Mouse (Mus musculus) intestine, embryonic 16.5 days (tissue): ENCODE results near the gene Myo1g. TPM values are rescaled to one million over a fixed set of nuclear protein-coding genes. Genes with fewer than 3 reads are reported as not detected.
"Not testable (repeated sequence)": the region's sequence is repeated elsewhere in the genome, so short reads cannot be mapped to it uniquely, and the experiment has no call there.

Source experiments
- ATAC-seq: fragments of 200-750 bp; cut with Nextera tagmentation; 2 replicates; pipeline ENCODE4 v1.8.0; 2017; ENCODE audit warnings: moderate TSS enrichment, moderate library complexity
- H3K27ac ChIP-seq: fragments of 300-500 bp; sonication (generic); 2 replicates; pipeline ENCODE4 v1.5.1; 2014; ENCODE audit warnings: mild to moderate bottlenecking, low read length
- H3K27me3 ChIP-seq: fragments of 300-500 bp; sonication (generic); replicated peaks from 2 replicates; pipeline ENCODE4 v1.6.1; 2014; ENCODE audit warnings: low read length, control low read depth, mixed read lengths; ENCODE audit not compliant: control insufficient read depth, insufficient read depth
- H3K36me3 ChIP-seq: fragments of 300-500 bp; sonication (generic); 2 replicates; pipeline ENCODE4 v1.6.1; 2014; ENCODE audit warnings: low read length, control low read depth; ENCODE audit not compliant: control insufficient read depth, insufficient read depth
- H3K4me1 ChIP-seq: fragments of 300-500 bp; sonication (generic); 2 replicates; pipeline ENCODE4 v1.6.1; 2014; ENCODE audit warnings: low read length, control low read depth, mixed read lengths; ENCODE audit not compliant: control insufficient read depth, insufficient read depth
- H3K4me2 ChIP-seq: fragments of 300-500 bp; sonication (generic); 2 replicates; pipeline ENCODE4 v1.6.1; 2014; ENCODE audit warnings: low read depth, low read length, control low read depth
- H3K4me3 ChIP-seq: fragments of 300-500 bp; sonication (generic); 2 replicates; pipeline ENCODE4 v1.5.1; 2014; ENCODE audit warnings: mild to moderate bottlenecking, low read length
- H3K9ac ChIP-seq: fragments of 300-500 bp; sonication (generic); 2 replicates; pipeline ENCODE4 v1.6.1; 2014; ENCODE audit warnings: low read depth, low read length
- H3K9me3 ChIP-seq: fragments of 300-500 bp; sonication (generic); 2 replicates; pipeline ENCODE4 v1.6.1; 2016; ENCODE audit warnings: low read length, control low read depth; ENCODE audit not compliant: control insufficient read depth
- WGBS: fragments of 180-500 bp; shearing (Covaris S2); extraction: QIAGEN DNeasy Blood & Tissue Kit; methylation state at CpG from one replicate; pipeline ENCODE4 v1.1.7; 2014; 5-methylcytosine and 5-hydroxymethylcytosine counted together
- polyA plus RNA-seq: library from polyadenylated mRNA; unstranded; fragments of >200 nt; fragmentation: Nextera tagmentation; extraction: Ambion mirVana; gene quantifications from 2 replicates; pipeline ENCODE4 v1.2.1, GENCODE M21; 2015

Gene Myo1g
- polyA plus RNA-seq, 1 experiment from 2014 or later: 2.3 TPM

DNA sequence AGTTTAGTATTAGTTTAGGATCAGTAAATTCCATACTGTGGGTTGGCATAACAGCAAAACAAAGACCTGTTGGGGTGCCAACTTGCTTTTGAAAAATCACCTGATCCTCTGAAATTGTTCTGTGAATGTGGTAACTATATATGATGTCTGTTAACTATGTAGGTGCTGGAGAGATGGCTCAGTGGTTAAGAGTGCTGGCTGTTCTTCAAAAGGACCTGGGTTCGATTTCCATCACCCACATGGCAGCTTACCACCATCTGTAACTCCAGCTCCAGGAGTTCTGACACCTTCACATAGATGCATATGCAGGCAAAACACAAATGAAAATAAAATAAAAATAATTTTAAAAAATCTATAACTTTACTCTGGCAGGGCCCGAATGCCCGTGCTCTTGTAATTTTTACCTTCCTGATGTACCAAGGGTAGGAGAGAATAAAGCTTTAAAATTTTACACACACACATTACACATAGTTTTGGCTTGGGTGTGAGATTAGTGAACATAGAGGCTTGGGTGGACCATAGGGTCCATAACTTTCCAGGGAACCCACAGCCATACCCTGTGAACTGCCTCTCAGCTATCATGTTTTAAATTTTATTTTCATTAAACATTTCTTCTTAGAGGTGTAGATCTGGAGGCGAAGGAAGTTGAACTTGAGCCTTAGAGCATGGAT is 24.6 kb upstream of the Myo1g start:
- Histone ChIP-seq H3K27me3 (no peaks in the 10 kb centered on the region), H3K4me1 (peaks cover 11% of the 10 kb centered on the region), H3K36me3 (no peaks in the 10 kb centered on the region), H3K27ac (peak overlapping the region; percentile 98), H3K9me3 (no peaks in the 10 kb centered on the region), H3K4me3 (no peak overlapping the region), H3K4me2 (peak overlapping the region; percentile 65; the same call in 1 of the 2 replicates), H3K9ac (peak overlapping the region; percentile 83; the same call in 1 of the 2 replicates)
- ATAC-seq: no peak
- 97% methylated on average over 4 of the region's 4 CpGs for WGBS

DNA sequence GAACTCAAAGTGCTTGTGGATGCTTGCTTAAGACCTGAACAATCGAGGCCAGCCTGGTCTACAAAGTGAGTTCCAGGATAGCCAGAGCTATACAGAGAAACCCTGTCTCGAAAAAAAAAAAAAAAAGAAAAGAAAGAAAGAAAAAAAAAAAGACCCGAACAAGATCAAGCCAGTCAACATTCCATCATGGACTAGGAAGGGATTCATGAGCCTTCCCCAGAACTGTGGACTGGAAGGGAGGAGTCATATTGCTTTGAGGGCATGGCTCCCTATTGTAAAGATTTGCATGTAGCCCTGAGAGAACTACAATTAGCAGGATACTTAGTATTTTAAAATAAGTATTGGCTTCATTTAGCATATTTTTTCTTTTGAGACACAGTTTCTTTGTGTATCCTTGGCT is 23.9 kb upstream of the Myo1g start:
- Histone ChIP-seq H3K4me3 (no peak overlapping the region), H3K27ac (no peak overlapping the region), H3K4me1 (peaks cover 11% of the 10 kb centered on the region), H3K9ac (no peak overlapping the region), H3K9me3 (no peaks in the 10 kb centered on the region), H3K36me3 (no peaks in the 10 kb centered on the region), H3K4me2 (no peak overlapping the region), H3K27me3 (no peaks in the 10 kb centered on the region)
- 82% methylated on average over 3 of the region's 3 CpGs for WGBS
- no peak for ATAC-seq

DNA sequence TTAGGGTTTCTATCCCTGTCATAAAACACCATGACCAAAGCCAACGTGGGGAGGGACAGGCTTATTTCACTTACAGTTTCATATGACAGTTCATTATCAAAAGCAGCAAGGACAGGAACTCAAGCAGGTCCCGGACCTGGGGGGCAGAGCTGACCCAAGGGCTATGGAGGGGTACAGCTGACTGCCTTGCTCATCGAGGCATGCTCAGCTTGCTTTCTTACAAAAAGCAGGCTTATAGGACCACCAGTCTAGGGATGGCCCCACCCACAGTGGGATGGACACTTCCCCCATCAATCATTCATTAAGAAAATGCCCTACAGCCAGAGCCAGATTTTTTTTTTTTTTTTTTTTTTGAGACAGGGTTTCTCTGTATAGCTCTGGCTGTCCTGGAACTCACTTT is 10.0 kb upstream of the Myo1g start:
- Histone ChIP-seq H3K9me3 (no peaks in the 10 kb centered on the region), H3K4me3 (no peak overlapping the region), H3K9ac (no peak overlapping the region), H3K4me2 (no peak overlapping the region), H3K36me3 (peaks cover 6% of the 10 kb centered on the region), H3K27me3 (no peaks in the 10 kb centered on the region), H3K4me1 (peaks cover 4% of the 10 kb centered on the region; the same call in 1 of the 2 replicates), H3K27ac (no peak overlapping the region)
- ATAC-seq: no peak
- WGBS: 91% methylated on average over 3 of the region's 3 CpGs

DNA sequence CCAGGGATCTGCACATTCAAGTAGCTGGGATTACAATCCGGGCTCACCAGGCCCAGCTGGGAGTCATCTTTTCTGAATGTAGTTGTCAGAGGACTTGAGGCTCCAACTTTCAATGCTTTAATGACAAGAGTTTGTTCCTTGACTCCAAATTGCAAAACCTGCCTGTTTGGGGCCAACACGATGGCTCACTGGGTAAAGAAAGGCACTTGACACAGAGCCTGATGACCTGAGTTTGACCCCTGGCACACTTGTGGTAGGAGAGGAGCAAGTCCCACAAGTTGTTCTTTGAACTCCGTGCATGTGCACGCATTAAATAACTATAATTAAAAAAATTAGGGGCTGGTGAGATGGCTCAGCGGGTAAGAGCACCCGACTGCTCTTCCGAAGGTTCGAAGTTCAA is 9.2 kb upstream of the Myo1g start:
- 90% methylated on average over 8 of the region's 8 CpGs for WGBS
- no peak overlapping the region for H3K4me3 ChIP-seq

DNA sequence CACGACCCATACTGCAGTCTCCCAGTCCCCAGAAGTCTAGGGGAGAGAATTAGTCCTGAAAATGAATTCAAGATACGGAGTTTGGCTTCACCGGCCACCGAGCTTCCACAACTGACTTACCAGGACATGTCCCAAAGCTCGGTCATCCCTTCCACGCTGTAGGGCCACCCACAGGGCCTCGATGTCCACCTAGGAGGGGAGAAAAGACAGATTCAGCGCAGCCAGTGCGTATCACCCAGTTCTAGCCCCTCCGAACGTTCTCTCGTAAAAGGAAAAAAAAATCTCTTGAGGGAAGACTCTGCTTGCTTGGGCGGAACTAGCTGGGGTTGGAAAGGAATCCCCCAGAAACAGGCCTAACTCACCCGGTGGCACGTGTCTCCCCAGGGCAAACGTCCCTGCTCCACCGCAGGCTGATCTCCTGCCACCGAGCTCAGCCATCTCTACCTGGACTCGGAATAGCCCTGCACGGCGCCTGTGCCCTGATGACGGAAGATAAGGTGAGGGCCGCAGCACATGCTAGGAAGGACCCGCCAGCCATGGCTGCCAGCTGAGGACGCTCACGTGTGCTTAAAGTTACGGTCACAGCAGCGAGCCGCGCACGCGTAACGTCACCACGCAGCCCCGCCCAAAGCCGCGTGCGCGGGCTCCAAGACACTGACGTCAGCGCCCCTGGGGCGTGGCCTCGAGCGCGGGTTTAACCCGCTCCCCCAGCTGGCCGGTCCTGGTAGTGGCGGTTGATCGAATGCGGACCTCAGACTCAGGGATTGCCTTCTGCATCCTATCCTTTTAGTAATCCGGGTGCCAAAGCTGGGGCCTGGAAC is 7.6 kb upstream of the Myo1g start:
- H3K4me2 ChIP-seq: peak overlapping the region; percentile 63
- WGBS: under 1% methylated on average over 51 of the region's 51 CpGs
- H3K9ac ChIP-seq: peak overlapping the region; percentile 87
- H3K4me3 ChIP-seq: peak overlapping the region; percentile 65
- H3K27ac ChIP-seq: peak overlapping the region; percentile 81
- H3K27me3 ChIP-seq: no peaks in the 10 kb centered on the region
- H3K9me3 ChIP-seq: no peaks in the 10 kb centered on the region
- H3K4me1 ChIP-seq: peaks cover 4% of the 10 kb centered on the region; the same call in 1 of the 2 replicates
- peak; percentile 92 for ATAC-seq
- peaks cover 16% of the 10 kb centered on the region for H3K36me3 ChIP-seq

More for the DNA sequence above, 9.2 kb upstream of the Myo1g start:
- ATAC-seq: no peak
- peaks cover 10% of the 10 kb centered on the region for H3K36me3 ChIP-seq
- no peak overlapping the region for H3K27ac ChIP-seq
- no peaks in the 10 kb centered on the region for H3K9me3 ChIP-seq
- peaks cover 4% of the 10 kb centered on the region; the same call in 1 of the 2 replicates for H3K4me1 ChIP-seq
- H3K9ac ChIP-seq: no peak overlapping the region
- H3K27me3 ChIP-seq: no peaks in the 10 kb centered on the region
- H3K4me2 ChIP-seq: no peak overlapping the region

DNA sequence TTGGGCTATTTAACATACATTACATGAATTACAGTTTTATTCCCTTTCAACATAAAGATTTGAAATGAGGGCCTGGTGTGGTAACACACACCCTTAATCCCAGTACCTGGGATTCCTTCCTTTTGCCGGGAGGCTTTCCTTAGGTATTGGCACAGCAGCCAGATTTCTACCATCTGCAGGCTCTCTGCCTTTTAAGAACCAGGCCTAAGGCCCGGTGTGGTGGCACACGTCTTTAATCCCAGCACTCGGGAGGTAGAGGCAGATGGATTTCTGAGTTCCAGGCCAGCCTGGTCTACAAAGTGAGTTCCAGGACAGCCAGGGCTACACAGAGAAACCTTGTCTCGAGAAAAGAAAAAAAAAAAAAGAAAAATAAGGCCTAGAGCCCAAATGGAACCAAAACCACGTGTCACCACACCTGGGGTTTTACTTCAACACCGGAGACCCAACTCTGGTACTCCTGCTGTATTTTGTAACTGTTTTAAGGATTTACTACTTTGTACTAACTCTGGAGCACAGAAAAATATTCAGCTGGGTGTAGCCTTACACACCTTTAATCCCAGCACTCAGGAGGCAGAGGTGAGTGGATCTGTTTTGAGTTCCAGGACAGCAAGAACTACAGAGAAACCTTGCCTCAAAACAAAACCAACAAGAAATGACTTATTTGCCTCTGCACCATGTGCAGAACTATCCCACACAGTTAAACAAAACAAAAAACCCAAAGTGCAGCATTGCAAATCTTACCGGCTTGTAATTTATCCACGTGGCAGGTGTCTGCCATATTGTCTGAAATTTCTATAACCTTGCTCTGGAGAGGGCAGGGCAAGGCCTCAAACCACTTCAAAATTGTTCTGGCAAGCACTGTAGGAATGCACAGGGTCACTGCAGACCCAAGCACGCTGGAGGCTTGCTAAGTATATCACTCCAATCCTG is 6.8 kb upstream of the Myo1g start:
- H3K9me3 ChIP-seq: no peaks in the 10 kb centered on the region
- 13% methylated on average over 10 of the region's 10 CpGs for WGBS
- no peaks in the 10 kb centered on the region for H3K27me3 ChIP-seq
- H3K4me1 ChIP-seq: peaks cover 4% of the 10 kb centered on the region; the same call in 1 of the 2 replicates
- H3K4me3 ChIP-seq: peak overlapping the region; percentile 65
- H3K27ac ChIP-seq: peak overlapping the region; percentile 81
- H3K9ac ChIP-seq: peak overlapping the region; percentile 87
- H3K36me3 ChIP-seq: peaks cover 16% of the 10 kb centered on the region
- ATAC-seq: peak; percentile 17
- H3K4me2 ChIP-seq: peak overlapping the region; percentile 63

DNA sequence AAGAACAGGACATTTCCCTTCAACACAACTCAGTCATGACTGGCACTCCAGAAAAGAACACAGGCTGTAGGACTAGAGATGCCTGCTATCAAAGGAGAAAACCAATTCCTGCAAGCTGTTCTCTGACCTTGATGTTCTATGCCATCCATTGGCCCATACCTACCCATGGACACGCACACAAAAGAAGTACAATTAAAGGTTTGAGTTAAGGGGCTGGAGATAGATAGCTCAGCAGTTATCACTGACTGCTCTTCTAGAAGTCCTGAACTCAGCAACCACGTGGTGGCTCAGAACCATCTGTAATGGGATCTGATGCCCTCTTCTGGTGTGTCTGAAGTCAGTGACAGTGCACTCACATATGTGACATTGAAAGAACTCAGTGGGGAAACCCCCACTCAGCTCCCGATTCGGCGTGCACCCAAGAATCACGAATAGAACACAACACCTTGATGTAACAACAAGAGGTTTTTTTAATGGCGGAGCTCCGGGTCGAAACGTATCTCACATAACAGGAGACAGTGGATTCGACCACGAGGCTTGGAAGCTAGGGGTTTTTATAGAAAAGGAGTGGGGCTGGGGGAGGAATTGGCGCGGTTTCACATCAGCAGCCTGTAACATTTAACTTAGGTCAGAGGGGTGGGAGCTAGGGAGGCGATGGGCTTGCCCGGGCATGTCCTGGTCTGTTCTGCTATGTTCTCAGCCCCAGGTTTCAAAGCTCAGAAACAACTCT is 5.9 kb upstream of the Myo1g start:
- Histone ChIP-seq H3K4me3 (peak overlapping the region; percentile 65), H3K9ac (peak overlapping the region; percentile 87), H3K4me2 (peak overlapping the region; percentile 63), H3K36me3 (peaks cover 16% of the 10 kb centered on the region), H3K27ac (peak overlapping the region; percentile 81; the same call in 1 of the 2 replicates)
- H3K9me3 ChIP-seq, H3K27me3 ChIP-seq, ATAC-seq, H3K4me1 ChIP-seq: not testable (repeated sequence)
- 58% methylated on average over 12 of the region's 16 CpGs for WGBS

DNA sequence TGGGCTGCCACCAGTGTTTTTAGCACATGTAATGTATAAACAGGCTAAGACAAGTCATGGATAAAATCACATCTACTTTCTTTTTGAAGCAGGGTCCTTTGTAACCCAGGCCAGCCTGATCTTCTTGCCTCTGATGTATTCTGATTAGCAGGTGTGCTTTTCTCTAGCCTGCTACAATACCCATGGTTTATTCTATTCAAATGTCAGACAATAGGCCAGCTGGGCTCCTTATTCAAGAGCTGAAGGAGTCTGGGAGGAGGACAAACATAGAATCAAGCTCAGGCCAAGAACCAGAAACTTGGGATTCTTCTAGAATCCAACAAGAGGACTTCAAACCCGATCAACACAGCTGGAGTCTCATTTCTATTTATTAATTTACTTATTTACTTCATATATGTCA is 4.5 kb upstream of the Myo1g start:
- 95% methylated on average over 1 of the region's 1 CpGs for WGBS
- no peak overlapping the region for H3K4me3 ChIP-seq
- no peak overlapping the region for H3K4me2 ChIP-seq
- H3K9ac ChIP-seq: no peak overlapping the region
- H3K9me3 ChIP-seq: no peaks in the 10 kb centered on the region
- H3K4me1 ChIP-seq: peaks cover 4% of the 10 kb centered on the region; the same call in 1 of the 2 replicates
- no peak for ATAC-seq
- no peak overlapping the region for H3K27ac ChIP-seq
- H3K27me3 ChIP-seq: no peaks in the 10 kb centered on the region
- peaks cover 16% of the 10 kb centered on the region for H3K36me3 ChIP-seq
